Comparison of ENCODE assay signal across 21 mouse cellular contexts in the genomic region with DNA sequence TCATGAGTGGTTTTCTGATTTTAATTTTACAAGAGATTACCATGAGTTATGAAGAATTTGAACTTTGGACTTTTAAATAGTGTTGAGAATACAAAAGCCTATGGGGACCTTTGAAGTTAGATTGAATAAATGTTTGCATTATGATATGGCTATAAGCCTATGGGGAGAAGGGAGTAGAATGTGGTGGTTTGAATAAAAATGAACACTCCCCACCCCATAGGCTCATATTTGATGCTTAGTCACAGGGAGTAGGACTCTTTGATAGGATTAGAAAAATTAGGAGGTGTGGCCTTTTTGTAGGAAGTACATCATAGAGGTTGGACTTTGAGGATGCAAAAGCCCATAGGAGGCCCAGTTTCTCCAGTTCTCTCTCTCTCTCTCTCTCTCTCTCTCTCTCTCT.
A peak's percentile ranks its signal among the peaks of the same experiment; 100 is the strongest.
DNase-seq lines count a peak whose midpoint lies in the region; ATAC-seq and TF ChIP-seq lines count a peak whose summit lies in the region.
"Had no signal": no experiment of that assay in that cellular context is flagged by ENCODE, and none has a peak within 500 bp of the region (broad histone marks: within the 10 kb centered on the region; RNA-seq: fewer than 3 reads in every experiment).

No protein-coding gene starts in this region.

- ATAC-seq in stomach, embryonic 14.5 days (ENCODE audit: insufficient number of reproducible peaks, insufficient read depth, low FRiP score, low read depth) = peak; percentile 94
- peak; percentile 96 for ATAC-seq in stomach, embryonic 15.5 days (ENCODE audit: insufficient read depth, low FRiP score, low read depth)
- peak; percentile 99 for ATAC-seq in stomach, postnatal 0 days (ENCODE audit: low FRiP score, low TSS enrichment)
- ATAC-seq: forebrain, embryonic 14.5 days; forebrain, embryonic 16.5 days had no signal

- H3K9ac ChIP-seq in stomach, embryonic 14.5 days (replicated peaks; ENCODE audit: low read depth, low read length) = no peak overlapping the region
- no peak overlapping the region for H3K9ac ChIP-seq in stomach, embryonic 15.5 days
- no peak overlapping the region for H3K9ac ChIP-seq in stomach, postnatal 0 days (ENCODE audit: low read length)
- H3K9ac ChIP-seq: embryonic facial prominence, embryonic 13.5 days; embryonic facial prominence, embryonic 15.5 days; forebrain, embryonic 12.5 days had no signal

- TF ChIP-seq EP300 in stomach, postnatal 0 days (optimal IDR thresholded peaks at IDR 0.05) = no peak

- H3K27me3 ChIP-seq in stomach, embryonic 14.5 days (ENCODE audit: control insufficient read depth, insufficient read depth, low read length) = no peaks in the 10 kb centered on the region
- no peaks in the 10 kb centered on the region for H3K27me3 ChIP-seq in stomach, embryonic 15.5 days (replicated peaks)
- H3K27me3 ChIP-seq in stomach, postnatal 0 days (ENCODE audit: control insufficient read depth, insufficient read depth, low read length) = no peaks in the 10 kb centered on the region
- H3K27me3 ChIP-seq: embryonic facial prominence, embryonic 13.5 days; embryonic facial prominence, embryonic 15.5 days; forebrain, embryonic 12.5 days had no signal

- H3K27ac ChIP-seq in stomach, embryonic 14.5 days (ENCODE audit: low read length) = no peak overlapping the region
- no peak overlapping the region for H3K27ac ChIP-seq in stomach, embryonic 15.5 days
- H3K27ac ChIP-seq in stomach, postnatal 0 days (replicated peaks) = no peak overlapping the region
- H3K27ac ChIP-seq: embryonic facial prominence, embryonic 13.5 days; embryonic facial prominence, embryonic 15.5 days; forebrain, embryonic 10.5 days; forebrain, embryonic 12.5 days had no signal

- H3K4me2 ChIP-seq in stomach, embryonic 14.5 days (replicated peaks; ENCODE audit: low read depth, low read length) = no peak overlapping the region
- no peak overlapping the region for H3K4me2 ChIP-seq in stomach, embryonic 15.5 days
- H3K4me2 ChIP-seq in stomach, postnatal 0 days (replicated peaks; ENCODE audit: low read depth) = no peak overlapping the region
- H3K4me2 ChIP-seq: embryonic facial prominence, embryonic 13.5 days; embryonic facial prominence, embryonic 15.5 days; forebrain, embryonic 12.5 days had no signal

- no peaks in the 10 kb centered on the region for H3K9me3 ChIP-seq in stomach, embryonic 14.5 days (ENCODE audit: control insufficient read depth, low read depth, low read length)
- H3K9me3 ChIP-seq in stomach, embryonic 15.5 days = no peaks in the 10 kb centered on the region
- no peaks in the 10 kb centered on the region for H3K9me3 ChIP-seq in stomach, postnatal 0 days (ENCODE audit: control insufficient read depth, low read length)
- H3K9me3 ChIP-seq: embryonic facial prominence, embryonic 13.5 days; embryonic facial prominence, embryonic 15.5 days; forebrain, embryonic 10.5 days; forebrain, embryonic 12.5 days had no signal

- no peak for DNase-seq in stomach, postnatal 0 days (ENCODE audit: low spot score)
- DNase-seq in cerebellum, postnatal 14 days = no peak
- DNase-seq in adrenal gland, postnatal 36 days = no peak
- DNase-seq: adrenal gland, adult 2 months; adrenal gland, postnatal 10 days; adrenal gland, postnatal 25 days; cerebellum, adult 11-12 months; cerebellum, adult 2 months; cerebellum, adult 9-10 months; cerebellum, postnatal 10 days; cerebellum, postnatal 36 days; embryo, embryonic 11 days had no signal

- H3K4me1 ChIP-seq in stomach, embryonic 14.5 days (ENCODE audit: control insufficient read depth, insufficient read depth, low read length) = no peaks in the 10 kb centered on the region
- H3K4me1 ChIP-seq in stomach, embryonic 15.5 days = no peaks in the 10 kb centered on the region
- H3K4me1 ChIP-seq in stomach, postnatal 0 days (replicated peaks; ENCODE audit: control insufficient read depth, insufficient read depth) = no peaks in the 10 kb centered on the region
- H3K4me1 ChIP-seq: embryonic facial prominence, embryonic 13.5 days; embryonic facial prominence, embryonic 15.5 days; forebrain, embryonic 10.5 days; forebrain, embryonic 12.5 days had no signal

- H3K36me3 ChIP-seq in stomach, embryonic 14.5 days (ENCODE audit: control insufficient read depth, insufficient read depth, low read length) = no peaks in the 10 kb centered on the region
- H3K36me3 ChIP-seq in stomach, embryonic 15.5 days = no peaks in the 10 kb centered on the region
- H3K36me3 ChIP-seq in stomach, postnatal 0 days (ENCODE audit: control insufficient read depth, insufficient read depth, low read length) = no peaks in the 10 kb centered on the region
- H3K36me3 ChIP-seq: embryonic facial prominence, embryonic 13.5 days; embryonic facial prominence, embryonic 15.5 days; forebrain, embryonic 10.5 days; forebrain, embryonic 12.5 days had no signal

- H3K4me3 ChIP-seq in stomach, embryonic 14.5 days (ENCODE audit: low read depth, low read length) = no peak overlapping the region
- H3K4me3 ChIP-seq in stomach, embryonic 15.5 days (replicated peaks) = no peak overlapping the region
- H3K4me3 ChIP-seq in stomach, postnatal 0 days (ENCODE audit: low read depth, low read length) = no peak overlapping the region
- H3K4me3 ChIP-seq: embryonic facial prominence, embryonic 13.5 days; embryonic facial prominence, embryonic 15.5 days; erythroblast, embryonic 14.5 days; forebrain, embryonic 10.5 days; forebrain, embryonic 12.5 days had no signal

- no peak for TF ChIP-seq CTCF in stomach, postnatal 0 days (IDR thresholded peaks at IDR 0.05; ENCODE audit: low read depth)
